Mouse (Mus musculus) retina, postnatal 7 days (tissue): ENCODE results near the gene Zswim4.
A peak's percentile ranks its signal among the peaks of the same experiment; 100 is the strongest.

Source experiments
- DNase-seq: peaks from one replicate; pipeline ENCODE4 v3.0.0-alpha.2; 2012; ENCODE audit warnings: low read depth, low spot score

The Zswim4 gene

DNA sequence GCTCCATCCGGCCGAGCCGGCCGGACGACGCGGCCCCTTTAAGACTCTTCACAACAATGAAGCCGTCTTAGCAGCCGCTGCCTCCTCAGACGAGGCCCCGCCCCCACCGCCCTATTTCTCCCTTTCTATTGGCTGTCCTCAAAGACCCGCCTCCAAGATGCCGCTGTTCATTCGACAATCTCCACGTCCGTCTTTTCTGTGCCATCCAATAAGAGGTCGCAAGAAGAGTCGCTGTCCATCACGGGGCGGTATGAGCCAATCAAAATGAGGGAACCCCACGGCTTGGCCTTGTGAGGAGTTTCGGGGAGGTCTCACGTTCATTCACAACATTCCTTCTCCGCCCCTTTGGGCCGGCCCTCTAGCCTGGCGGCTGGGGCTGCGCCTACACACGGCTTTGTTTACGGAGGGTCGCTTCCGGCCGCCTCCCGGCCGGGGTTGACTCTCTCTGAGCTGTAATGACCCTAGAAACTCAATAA, at the start of gene Zswim4:
TSS of gene Zswim4 (minus strand) at position 58 of the 476 bp plus-strand sequence.
- peak; percentile 99 for DNase-seq

DNA sequence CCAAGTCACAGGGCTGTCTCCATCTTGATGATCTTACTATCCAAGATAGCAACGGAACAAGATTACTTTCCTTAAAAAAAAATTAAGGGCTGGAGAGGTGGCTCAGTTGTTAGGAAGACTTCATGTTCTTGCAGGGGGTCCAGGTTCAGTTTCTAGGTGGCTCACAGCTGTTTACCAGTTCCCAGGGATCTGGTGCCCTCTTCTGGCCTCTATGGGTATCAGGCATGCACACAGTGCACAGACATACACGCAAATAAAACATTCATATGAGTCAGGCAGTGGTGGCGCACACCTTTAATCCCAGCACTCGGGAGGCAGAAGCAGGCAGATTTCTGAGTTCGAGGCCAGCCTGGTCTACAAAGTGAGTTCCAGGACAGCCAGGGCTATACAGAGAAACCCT, 48.8 kb upstream of the Zswim4 start:
- DNase-seq: peak; percentile 27

DNA sequence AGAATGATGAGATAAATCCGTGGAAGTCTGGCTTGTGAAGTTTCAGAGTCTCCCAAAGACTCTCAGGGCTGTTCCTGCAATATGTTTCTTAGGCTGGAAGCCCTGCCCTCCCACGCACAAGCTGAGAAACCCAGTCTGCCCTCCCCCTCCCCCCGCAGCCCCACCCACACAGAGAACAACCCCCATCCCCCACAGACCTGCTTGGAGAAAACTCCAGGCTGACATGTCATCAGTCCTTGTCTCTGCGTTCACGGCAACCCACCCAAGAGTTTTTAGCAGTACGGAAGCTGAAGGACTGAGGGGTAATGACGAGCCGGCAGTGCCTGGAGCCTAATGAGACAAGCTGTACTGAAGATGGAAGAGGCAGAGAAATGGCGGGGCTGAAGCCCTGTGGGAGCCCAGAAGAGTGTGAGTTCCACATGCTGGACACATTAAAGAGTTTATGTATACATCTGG, 47.8 kb upstream of the Zswim4 start:
- no peak for DNase-seq

DNA sequence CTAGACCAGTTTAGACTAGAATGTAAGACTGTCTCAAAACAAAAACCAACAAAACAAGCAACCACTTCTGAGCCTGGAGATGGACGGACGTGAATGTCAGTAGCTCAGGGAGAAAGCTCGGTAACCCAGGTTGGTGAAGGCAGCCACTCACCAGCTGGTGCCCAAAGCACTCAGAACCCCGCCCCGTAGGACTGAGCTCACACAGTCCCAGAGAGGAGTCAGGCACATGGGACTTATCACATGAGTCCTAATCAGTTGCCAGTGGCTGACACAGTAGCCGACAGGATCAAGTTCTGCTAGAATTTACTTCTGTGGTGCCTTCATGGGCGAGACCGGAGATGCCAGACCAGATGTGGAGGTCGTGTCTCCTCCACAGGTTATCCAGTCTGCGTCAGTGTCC, 43.9 kb upstream of the Zswim4 start:
- DNase-seq: no peak

DNA sequence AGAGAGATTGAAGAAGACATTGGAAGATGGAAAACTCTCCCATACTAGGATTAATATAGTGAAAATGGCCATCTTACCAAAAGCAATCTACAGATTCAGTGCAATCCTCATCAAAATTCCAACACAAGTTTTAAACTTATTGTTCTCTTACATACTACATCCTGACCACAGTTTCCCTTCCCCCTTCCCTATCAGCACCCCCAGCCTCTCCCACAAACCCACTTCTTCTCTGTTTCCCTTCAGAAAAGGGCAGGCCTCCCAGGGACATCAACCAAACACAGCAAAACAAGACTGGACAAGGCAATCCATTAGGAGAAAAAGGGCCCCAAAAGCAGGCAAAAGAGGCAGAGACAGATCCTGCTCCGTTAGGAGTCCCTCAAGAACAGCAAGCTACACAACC, 39.6 kb upstream of the Zswim4 start:
- no peak for DNase-seq

DNA sequence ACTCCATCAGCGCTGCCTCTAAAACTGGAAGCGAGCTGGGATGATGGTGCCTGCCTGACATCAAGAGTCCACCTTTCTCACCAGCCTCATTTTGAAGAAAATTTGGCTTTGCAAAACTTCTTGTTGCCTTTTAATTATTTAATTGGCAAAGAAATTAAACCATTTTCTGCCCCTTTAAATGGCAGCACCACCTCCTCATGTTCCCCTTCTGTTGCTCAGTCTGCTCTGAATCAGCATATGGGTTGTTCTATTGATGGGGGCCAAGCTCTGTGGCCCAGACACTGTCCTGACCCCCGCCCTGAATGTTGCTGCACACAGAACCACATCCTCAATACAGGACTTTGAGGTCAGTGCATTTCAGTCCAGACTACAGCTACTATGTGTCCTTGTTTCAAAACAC, 37.1 kb upstream of the Zswim4 start:
- DNase-seq: no peak

DNA sequence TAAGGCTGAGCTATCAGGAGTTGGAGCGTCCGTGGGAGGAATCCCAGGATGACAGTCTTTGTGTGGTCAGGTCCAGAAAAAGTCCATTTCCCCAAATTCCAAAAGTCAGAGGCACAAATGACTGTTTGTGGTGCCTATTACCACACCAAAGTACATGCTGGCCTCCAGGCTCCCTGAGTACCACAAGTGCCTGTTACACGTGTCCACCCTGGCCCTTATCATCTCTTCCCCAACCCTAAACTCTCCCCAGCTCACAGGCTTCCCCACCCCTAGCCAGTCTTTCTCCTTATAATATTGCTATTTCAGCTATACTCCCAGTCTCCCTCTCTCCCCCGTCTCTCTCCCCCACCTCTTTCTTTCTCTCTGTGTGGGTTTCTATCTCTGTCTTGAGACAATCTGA, 35.4 kb upstream of the Zswim4 start:
- DNase-seq: no peak

DNA sequence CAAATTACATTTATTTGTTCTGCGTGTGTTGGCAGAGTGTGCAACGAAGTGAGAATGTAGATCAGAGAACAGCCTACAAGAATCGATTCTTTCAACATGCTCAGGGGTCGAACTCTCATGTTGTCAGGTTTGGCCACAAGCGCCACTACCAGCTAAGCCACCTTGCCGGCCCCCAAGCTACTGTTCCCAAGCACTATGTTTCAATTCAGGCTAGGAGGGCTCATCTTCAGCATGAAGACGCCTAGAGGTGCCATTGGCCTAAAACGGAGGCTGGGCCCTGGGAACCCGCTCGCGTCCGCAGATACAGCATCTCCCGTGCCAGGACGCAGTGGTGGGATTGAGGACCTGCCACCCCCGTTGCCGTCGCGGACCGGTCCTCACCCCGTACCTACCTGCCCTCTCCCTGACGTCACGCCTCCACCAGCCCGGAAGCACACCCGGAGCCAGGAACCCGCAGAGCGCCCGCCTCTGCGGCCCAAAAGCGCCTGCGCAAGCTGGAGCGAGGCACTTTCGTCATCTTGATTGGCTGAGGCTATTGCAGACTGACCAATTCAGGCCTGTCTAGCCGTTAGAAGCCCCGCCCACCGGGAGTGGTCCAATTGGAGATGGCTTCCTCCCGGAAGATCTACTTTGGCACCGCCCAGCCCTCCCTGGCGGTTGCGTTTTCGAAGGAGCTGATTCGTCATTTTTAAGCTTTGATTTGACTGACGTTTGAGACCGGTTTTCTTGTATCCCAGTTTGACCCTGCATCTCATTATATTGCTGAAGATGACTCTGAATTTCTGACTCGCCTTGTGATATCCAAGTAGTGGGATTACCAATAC, 33.3 kb upstream of the Zswim4 start, which contains the start of gene Ccdc130:
TSS of gene Ccdc130 (minus strand) at position 431 of the 824 bp plus-strand sequence.
- DNase-seq: peak; percentile 100

DNA sequence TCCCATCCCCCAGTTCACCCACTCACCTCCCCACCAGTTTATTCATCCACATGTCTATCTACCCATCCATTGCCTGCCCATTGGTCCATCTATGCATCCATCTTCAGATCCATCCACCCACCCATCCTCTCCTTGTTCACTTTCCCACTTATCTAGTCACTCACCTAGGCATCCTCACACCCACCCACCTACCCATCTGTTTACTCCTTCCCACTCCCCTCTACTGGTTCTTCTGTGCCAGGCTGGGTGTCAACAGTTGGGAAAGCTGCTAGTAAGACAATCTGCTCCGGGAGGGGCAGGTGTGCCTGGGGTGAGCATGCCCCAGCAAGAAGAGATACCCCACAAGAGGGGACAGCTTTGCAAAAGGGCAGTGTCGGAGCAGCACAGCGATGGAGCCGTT, 24.2 kb upstream of the Zswim4 start:
- DNase-seq: no peak

DNA sequence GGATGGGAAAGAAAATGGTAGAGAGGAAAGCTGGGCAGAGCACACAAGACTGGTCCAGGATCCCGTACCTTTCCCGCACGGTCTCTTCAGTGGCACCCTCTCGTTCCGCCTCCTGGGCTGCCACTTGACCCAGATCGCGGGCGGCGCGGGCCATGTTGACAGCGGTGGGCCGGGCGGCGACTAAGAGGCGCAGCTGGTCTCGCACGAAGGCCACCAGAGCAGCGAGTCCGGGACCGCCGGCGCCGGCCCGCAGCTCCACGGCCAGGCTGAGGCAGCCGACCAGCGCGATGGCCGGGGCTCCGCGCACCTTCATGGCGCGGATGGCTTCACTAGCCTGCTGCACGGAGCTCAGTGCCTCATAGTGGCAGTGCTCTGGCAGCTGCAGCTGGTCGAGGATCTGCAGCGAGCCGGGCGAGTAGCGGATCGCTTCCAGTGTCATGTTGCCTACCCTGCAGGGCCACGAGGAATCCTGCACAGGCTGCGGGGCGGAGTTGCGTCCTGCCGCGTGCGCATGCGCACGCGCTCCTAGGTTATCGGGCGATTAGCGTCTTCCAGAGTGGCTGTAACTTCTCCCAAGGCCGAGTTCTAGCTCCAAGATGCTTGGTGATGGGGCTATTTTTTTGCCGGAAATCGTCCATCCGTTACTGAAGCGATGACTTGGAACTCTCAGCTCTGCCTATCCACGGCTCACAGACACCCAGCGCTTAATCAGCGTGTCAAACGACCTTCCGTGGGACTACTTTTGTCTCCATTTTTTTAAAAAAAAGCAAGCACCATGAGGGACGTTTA, 20.2 kb upstream of the Zswim4 start, which contains the start of gene Mri1:
TSS of gene Mri1 (minus strand) at position 505 of the 789 bp plus-strand sequence.
- peak; percentile 84 for DNase-seq

DNA sequence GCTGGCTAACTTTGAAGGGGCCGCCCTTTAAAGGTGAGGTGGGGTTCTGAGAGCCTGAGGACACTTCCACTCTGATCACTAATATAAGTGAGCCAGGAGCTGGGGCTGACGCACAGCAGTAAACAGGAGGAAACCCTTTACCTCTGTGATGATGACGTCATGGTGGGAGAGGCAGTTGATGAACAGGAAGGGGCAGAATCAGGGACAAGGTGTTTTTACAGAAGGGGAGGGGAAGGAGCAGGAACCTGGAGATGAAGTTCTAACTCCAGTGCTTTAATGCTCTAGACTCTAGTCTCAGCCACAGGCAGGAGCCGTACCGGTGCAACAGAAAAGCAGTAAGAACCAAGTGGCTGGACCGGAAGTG, 19.6 kb upstream of the Zswim4 start:
- DNase-seq: no peak

DNA sequence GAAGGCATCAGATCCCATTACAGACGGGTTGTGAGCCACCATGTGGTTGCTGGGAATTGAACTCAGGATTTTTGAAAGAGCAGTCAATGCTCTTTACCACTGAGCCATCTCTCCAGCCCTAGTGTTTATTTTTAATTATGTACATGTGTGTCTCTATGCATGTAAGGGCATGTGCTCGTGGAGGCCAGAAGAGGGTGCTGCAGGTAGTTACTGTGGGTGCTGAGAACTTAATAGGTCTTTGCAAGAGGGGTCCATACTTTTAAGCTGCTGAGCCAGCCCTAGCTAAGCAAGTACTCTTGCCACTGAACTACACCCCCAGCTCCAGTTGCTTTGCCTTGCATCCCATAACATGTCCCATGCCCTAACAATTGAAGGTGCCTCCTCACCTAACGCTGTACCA, 19.0 kb upstream of the Zswim4 start:
- no peak for DNase-seq

DNA sequence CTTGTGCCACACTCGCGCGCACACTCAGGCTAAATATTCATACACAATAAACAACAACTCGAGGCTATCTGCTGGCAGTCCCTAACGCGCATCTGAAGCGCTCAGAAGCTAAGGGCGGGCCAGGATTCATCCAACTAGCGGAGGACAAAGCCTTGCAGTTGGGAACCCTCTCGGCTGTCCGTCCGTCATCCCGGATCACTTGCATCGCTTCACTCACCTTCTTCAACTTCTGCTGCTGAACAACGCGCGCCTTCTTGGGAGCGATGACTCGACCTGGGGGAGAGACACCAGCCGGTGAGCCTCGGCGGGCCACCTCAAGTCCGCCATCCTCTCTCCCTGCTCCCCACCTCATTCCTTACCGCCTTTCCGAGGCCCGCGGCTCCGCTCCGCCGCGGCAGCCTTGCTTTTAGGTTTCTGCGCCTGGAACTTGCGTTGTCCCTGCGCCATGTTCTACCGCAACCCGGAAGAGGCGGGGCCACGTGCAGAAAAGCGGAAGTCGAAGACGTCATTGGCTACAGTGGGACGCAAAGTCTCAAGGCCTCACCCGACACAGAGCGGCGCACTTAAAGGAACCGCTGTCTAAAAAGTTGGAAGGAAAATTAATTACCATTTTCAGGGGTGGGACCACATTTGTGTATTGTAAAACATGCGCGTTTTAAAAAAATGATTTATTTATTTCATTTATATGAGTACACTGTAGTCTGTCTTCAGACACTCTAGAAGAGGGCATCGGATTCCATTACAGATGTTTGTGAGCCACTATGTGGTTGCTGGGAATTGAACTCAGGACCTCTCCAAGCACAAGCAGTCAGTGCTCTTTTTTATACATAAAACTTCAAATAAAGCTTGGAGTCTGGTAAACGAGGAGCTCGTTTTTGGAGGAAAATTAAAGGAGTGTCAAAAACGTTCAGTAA, 12.7 kb upstream of the Zswim4 start, which contains the start of gene D8Ertd738e:
TSS of gene D8Ertd738e (minus strand) at position 463 of the 914 bp plus-strand sequence.
- peak; percentile 89 for DNase-seq

DNA sequence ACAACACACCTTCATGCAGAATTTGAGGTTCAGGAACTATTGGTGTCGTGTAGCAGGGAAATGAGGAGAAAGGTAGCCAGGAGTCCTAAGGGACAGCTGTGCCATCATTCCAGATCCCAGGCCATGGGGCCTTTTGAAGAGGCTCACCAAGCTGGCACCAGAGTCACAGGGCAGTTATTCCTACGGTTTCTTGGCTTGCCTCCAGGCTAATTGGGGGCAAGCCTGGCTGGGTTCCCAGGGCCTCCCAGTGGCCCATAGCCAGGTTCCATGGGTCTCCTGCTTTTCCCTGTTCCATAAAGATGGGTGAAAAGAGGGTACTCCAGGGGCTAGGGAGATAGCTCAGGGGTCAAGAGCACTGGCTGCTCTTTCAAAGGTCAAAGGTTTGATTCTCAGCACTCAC, 5.0 kb upstream of the Zswim4 start:
- DNase-seq: no peak

DNA sequence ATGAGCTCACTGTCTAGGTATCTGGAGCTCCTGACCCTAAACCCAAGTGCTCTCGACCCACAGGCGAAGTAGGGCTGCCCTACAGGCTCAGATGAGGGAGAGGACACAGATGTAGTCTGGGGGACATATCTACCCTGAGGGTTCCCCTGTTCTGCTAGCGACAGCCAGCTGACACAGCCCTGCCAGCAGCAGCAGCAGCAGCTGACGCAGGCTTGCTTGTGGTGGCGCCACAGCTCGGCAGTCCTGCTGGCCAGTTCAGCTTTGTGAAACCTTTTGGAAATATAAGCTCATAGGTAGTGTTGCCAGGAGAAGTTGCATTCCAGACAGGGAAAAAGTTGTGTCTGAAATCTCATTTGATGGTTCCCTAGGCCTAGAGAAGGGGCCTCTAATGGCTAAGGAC, 4.3 kb upstream of the Zswim4 start:
- DNase-seq: no peak

DNA sequence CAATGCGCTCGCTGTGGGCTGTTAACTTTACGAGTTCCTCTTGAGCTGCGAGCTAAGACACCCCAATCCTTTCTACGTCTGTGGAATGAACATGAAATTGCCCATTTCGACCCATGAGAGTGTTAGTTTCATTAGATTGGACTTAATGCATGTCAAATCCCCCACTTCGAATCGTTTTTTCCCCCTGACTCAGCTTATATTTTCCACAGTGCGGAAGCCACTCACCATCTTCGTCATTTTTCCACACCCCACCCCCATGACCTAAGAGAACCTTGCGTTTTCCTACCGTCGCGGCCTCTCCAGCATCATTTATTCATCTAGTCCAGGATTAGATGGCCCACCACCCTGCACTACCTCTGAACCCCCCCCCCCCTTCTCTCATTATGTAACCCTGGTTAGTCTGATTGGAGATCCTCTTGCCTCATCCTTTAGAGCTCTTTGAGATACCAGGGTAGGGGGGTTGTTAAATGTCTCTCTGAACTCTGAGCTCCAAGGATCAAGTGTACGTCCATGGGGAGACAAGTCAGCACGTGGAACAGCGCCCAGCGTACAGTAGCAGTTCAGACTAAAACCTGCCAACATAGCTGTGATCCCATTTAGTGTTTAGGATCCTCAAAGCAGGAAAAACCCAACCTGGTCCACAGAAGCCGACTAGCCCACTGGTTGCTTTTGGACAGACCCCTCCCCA, 831 bp upstream of the Zswim4 start:
- no peak for DNase-seq

DNA sequence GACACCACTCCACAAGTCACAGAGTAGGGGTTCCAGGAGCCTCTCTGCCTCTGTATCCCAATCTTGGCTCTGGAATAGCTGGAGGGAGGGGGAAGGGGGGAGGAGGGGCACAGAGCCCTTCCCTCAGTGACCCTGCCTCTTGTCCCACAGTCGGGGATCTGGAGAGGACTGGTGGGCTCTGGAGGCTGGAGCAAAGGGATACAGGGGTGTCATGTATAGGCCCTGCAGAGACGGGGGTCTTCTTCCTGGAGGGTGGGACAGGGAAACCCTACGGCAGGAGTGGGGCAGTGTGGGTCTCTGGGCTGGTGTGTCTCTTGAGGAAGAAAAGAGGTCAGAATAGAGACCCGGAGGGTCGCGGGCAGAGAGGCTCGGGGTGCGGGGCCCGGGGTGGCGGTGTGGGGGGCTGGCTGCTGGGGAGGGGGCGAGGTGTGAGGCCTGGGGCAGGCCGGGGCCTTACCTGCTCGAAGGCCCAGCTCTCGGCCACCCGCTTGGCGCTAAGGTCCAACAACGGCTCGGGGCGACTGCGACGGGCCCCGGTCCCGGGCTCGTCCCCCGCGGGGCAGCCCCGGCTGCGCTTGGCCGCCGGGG, 351 bp downstream of the Zswim4 start:
- DNase-seq: no peak

DNA sequence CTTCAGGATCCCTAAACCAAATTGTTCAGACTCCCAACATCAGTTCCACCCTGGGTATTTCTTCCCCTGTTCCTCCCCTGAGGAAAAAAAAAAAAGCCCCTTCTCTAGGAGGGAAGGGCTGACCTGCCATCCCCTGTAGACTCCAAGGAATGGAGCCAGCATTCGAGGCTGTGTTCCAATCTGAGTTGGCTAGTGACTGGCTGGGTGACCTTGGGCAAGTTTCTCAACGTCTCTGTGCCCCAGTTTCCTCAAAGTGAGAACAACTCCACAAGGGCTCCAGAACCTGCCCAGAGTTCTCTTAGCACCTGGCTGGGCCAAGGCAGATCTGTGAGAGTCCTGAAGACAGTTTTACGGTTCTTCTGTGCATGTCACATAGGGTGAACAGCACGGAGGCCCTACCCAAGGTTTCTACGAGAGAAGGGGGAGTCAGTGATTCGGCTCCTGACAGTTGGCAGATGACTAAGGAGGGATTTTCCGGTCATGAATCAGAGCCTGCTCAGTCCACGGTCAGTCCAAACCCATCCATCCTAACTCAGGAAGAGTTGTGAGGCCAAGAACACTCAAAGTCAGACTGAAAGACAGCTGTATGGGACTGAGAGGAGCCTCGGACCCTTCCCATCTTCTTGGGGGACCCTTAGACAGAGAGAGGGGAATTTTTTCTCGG, 977 bp downstream of the Zswim4 start:
- no peak for DNase-seq

DNA sequence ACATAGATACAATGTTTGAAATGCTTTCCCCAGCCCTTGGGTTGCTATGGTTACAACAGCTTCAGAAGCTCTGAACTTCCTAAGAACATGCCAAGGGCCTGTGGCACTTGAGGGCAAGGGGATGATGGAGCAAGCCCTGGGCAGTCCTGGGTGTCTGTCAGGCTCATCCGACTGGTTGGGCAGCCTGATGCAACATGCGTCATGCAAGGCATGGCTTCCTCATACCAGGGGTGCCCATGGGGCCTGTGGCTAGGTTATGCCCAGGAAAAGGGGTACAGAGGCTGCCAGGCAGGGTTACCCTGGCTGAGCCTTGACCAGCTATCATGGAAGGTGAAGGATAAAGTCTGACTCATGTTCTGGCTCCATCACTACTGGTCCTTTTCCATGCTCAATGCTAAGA, 3.8 kb downstream of the Zswim4 start:
- DNase-seq: no peak

DNA sequence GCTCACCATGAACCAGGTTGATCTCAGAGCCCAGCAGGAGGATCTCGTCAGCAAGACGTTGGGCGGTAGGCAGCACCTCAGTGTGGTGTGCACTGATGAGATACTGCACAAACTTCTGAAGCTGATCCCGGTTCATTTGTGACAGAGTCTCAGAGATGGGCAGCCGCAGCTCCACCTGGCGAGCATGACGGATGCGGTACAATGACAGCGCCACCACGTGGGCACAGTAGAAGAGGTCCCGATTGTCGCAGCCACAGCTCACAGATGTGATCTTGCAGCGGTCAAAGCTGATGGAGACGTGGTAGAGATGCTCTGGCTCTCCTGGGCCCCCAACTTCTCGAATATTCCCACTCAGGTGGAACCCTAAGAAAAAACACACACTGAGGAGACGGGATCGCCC, 6.1 kb downstream of the Zswim4 start:
- no peak for DNase-seq
